Mouse (Mus musculus): ENCODE measurements at regions not wholly inside any gene's neighbourhood (a gene's known extent, or its start where the extent isn't known, plus 50 kb on each side); places are given as distances from the start of the nearest gene placed in this dataset.

- TF ChIP-seq ZNF384 (IDR thresholded peaks at IDR 0.05; ENCODE audit: low read depth, low read length) = no peak
- TF ChIP-seq HCFC1 (IDR thresholded peaks at IDR 0.05; ENCODE audit: borderline replicate concordance, insufficient read depth, low read length) = no peak
- no peak for TF ChIP-seq MAFK (IDR thresholded peaks at IDR 0.05; ENCODE audit: insufficient read depth, low read depth, low read length)
- TF ChIP-seq CHD2 (IDR thresholded peaks at IDR 0.05; ENCODE audit: low read depth, low read length) = no peak
- TF ChIP-seq ZC3H11A (IDR thresholded peaks at IDR 0.05; ENCODE audit: borderline replicate concordance, low read depth, low read length) = no peak
Observed at GRCm38 (mm10) chr16:76938128-76938527, 75.4 kb upstream of the Usp25 start.

Measured in ES-E14 (cell line).